Mouse (Mus musculus): ENCODE results near the gene Olfr631.
"Not testable (repeated sequence)": the region's sequence is repeated elsewhere in the genome, so short reads cannot be mapped to it uniquely, and the experiment has no call there.

Olfr631 gene

DNA sequence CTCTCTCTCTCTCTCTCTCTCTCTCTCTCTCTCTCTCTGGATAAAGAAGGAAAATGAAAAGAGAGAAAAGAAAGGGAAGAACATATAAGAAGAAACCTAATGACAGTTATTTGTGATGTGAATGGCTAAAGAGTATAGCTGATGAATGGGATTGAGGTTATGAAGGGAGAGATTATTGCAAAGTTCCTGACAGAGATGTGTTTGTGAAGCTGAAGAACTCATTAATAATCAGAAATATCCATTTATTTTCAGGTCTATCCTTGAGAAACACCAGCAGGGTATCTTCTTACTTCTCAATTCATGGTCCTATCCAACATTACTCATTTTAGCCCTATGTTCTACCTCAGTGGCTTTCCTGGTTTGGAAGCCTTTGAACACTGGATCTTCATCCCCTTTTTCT is at the start of gene Olfr631:
Gene Olfr631 (plus strand): TSS at position 301 of the 400 bp plus-strand sequence.
- DNase-seq (ENCODE audit: low read depth, low spot score): no peak

DNA sequence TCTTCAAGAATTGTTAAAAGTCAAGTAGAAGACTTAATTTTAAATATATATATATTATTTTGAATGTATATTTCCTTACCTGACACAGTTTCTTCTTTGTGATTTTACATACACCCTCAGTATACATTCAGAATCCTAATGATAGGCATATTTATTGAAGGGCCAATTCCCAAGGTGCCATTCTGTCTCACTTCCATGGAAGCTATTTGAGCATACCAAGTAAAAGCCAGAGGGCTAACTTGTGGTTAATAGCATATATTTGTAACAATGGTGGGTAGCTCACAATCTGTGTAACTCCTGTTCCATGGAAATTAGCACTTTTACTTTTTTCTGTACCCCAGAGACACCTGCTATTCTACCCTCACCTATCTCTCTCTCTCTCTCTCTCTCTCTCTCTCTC is 42.5 kb upstream of the Olfr631 start, which contains the start of gene Olfr66:
Gene Olfr66 (minus strand): TSS at position 101 of the 400 bp plus-strand sequence.
- no peak for DNase-seq (ENCODE audit: low read depth, low spot score)

DNA sequence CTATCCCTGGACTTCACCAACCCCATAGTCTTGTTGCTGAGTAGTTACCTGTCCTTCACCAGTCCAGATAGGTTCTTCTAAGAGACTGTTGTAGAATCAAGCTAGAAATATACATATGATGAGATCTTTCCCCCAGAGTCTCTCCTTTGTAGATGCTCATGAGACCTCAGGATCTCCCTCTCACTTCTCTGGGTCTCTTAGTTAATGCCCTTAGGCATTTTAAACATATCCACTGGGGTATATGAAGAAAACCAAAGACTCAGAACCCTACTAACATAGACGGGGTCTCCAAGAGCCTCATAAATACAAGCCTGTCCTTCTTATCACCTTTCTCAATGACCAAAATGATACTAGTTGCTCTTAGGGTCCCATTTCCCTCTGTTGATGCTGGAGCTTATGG is 34.2 kb upstream of the Olfr631 start, which contains the start of gene Olfr64:
Gene Olfr64 (minus strand): TSS at position 101 of the 400 bp plus-strand sequence.
- DNase-seq (ENCODE audit: low read depth, low spot score): no peak

DNA sequence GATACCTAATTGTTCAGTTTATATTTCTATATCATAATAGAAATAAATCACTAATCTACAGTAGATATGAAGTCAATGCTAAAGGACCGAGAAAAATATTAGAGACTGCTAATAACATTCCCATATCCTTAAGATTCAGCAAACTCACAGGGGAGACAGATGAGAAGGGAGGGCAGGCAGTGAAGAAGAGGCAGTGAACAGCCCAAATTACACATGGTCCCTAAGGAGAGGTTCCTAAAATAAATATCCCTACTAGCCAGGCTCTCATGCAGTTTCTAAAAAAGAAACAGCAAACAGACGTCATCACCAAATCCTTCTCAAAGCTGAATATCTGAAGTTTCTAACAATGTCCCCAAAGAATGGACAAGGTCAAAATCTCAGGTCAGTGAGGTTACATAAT is 25.4 kb upstream of the Olfr631 start, which contains the start of gene Olfr65:
Gene Olfr65 (plus strand): TSS at position 301 of the 400 bp plus-strand sequence.
- no peak for DNase-seq (ENCODE audit: low read depth, low spot score)

DNA sequence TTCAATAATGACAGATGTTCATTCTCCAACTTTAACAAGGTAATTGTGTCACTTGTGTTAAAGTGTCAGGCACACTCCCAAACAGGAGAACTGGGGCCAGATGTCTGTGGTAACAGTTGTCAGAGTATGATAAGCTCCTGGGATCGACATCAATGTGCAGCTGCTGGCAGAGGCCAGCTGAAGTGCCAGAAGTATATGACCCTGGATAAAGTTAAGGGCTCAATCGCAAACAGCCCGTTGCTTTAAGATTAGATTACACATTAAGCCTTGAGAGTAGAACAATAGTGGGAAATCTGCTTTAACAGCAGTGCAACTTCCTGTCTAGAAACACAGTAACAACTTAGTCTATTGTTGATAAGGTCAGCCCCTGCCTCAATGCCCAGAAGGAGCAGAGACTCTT is 18.6 kb upstream of the Olfr631 start:
- peak; percentile 73 for DNase-seq (ENCODE audit: low read depth, low spot score)

DNA sequence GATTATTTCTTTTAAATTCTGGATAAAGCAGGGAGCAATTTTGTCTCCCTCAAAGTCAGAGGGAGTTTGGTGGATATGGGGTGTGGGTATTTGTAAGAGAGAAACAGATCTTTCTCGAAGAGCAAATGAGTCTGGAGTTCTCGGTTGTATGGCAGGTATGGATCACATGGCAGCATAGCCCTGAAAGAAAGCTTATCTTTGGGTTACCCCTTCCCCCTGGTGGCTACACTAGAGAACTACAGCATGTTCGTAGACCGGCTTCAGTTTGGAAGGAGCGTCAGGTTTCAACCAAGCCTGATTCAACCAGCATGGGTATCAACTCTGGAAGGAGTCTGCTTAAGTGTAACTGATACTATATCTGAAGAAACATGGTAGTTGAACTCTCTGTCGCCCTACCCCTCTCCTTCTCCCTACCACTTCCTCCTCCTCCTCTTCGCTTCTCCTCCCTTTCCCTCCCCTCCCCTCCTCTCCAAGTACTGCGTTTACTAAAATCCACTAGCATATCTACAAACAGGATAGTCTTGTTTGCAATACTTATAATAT is 15.6 kb upstream of the Olfr631 start:
- DNase-seq (ENCODE audit: low read depth, low spot score): peak; percentile 82

DNA sequence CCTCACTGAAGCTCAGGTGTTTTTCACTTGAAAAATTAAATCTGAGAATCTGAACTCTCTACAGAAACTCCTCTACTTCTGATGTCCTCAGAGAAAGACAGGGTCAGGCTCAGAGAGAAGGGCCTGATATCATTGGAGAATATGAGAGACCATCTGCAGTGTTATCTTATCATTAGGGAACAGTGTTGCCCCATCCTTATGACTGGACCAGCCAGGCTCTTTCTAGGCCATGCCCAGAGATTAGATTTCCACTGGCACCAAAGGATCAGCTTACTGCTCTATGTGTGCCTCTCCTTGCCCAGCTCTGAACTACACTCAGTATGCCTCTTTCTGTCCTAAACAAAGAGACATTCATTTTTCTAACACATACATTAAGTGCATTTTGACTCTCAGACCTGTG is 13.3 kb upstream of the Olfr631 start:
- DNase-seq (ENCODE audit: low read depth, low spot score): peak; percentile 46

DNA sequence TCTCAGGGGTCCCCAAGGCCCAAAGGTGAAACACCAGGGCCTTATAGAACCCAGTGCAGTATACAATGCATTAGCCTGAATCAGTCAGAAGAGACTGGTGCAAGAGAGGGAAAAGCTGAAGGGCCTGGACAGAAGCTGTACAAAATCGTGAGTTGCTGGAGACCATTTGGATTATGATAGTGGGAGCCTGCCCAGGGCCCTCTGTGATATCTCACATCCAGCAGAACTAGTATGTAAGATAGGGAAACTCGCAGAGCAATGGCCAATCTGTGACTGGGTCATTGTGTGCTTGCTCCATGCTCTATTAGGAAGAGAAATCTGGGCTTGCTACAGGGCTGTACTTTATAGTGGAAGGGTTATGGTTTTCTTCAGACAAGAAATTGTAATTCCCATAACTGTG is 5.6 kb downstream of the Olfr631 start, which contains the start of gene Olfr632:
Gene Olfr632 (plus strand): TSS at position 84 of the 400 bp plus-strand sequence.
- no peak for DNase-seq (ENCODE audit: low read depth, low spot score)

DNA sequence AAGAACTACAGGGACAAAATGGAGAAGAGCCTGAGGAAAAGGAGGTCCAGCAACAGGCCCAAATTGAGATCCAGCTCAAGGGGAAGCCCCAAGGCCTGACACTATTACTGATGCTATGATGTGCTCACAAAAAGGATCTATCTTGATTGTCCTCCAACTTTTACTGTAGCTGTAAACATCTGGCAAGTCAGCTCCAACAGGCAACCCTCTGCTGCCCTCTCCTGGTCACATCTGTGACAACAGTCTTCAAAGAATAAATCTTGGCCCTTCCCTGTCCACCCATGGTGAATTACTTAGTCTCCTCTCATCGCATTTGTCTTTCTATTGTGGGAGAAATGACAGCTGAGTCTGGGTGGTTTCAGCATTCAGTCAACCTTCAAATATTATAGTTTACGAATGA is 14.1 kb downstream of the Olfr631 start:
- DNase-seq (ENCODE audit: low read depth, low spot score): peak; percentile 84

DNA sequence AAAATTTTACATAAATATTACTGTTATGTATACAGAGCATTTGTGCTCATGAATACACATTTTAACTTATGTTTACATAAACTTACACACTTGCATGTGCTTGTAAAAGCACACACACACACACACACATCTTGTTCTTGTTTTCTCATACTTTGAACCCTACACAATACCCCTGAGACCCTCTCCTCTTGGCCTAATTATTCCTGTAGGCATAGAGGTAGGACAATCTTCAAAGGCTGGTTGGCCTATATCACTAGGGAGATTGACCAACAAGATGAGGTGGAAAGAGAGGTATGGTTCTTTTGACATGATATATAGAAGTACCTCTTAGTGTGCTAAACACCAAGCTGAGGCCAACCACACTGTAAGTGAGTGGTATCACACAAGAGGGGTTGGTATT is 15.5 kb downstream of the Olfr631 start, which contains the start of gene Olfr633:
Gene Olfr633 (plus strand): TSS at position 301 of the 400 bp plus-strand sequence.
- no peak for DNase-seq (ENCODE audit: low read depth, low spot score)

DNA sequence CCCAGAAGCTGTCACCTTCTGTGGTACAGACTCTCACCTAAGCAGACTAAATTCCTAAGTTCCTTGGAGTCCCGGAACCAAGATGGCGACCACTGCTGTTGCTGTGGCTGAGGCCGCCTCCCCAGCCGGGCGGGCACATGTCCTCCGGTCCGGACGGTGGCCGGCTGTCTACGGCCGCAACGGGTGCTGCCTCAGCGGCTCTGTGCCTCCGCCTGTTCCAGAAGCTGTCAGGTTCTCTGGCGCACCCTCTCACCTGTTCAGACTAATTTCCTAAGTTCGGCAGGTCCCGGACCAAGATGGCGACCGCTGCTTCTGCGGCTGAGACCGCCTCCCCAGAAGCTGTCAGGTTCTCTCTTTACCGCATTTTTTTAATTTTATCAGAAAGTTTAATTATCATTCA is 38.2 kb downstream of the Olfr631 start:
- not testable (repeated sequence) for DNase-seq (ENCODE audit: low read depth, low spot score)

DNA sequence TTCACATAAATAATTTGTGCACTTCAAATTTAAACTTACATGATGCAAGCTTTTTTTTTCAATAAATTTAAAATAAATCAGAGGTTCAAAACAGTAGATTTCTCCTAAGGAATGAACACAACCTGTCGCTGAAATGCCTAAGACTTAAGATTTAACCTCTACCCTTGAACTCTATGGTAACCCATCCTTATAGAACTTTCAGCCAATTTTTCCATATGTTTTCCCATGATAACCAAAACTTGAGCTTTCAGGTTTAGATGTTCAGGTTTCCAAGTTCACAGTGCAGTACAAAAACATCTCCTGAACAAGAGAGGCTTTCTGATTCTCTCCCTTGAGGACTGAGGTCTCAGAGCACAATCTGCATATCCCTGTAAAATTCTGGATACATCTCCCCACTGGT is 42.2 kb downstream of the Olfr631 start, which contains the start of gene Olfr635:
Gene Olfr635 (plus strand): TSS at position 301 of the 400 bp plus-strand sequence.
- no peak for DNase-seq (ENCODE audit: low read depth, low spot score)

DNA sequence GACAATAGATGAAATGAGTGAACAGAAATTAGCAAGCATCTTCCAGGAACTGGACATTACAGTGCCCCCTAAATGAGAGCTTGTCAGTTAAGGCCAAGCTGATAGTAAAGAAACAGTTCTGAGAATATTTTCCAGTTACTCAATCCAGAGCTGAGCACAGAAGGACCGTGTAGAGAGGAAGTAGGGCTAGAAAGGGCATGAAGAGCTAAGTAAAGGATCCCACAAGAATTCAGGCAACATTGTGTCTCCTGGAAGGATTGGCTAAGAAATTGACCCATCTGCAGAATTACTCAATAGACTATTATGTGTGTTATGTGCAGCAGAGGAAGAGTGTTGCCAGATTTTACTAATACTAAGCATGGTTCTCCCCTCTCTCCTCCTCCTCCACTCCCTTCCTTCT is 43.2 kb downstream of the Olfr631 start:
- DNase-seq (ENCODE audit: low read depth, low spot score): no peak

Data from c-Kit-negative CD71-positive TER-119-positive erythroid progenitor cells, embryonic 14.5 days (primary cell).